ENCODE assay signal across 8 mouse cellular contexts in genomic region chr5:137029273-137029585, GRCm38 (mm10). TPM values are rescaled to one million over a fixed set of nuclear protein-coding genes. Genes with fewer than 3 reads are reported as not detected.
A peak's percentile ranks its signal among the peaks of the same experiment; 100 is the strongest.
DNase-seq lines count a peak whose midpoint lies in the region; ATAC-seq and TF ChIP-seq lines count a peak whose summit lies in the region.
"Had no signal": no experiment of that assay in that cellular context is flagged by ENCODE, and none has a peak within 500 bp of the region (broad histone marks: within the 10 kb centered on the region; RNA-seq: fewer than 3 reads in every experiment).

No protein-coding gene starts in this region.

- H3K4me1 ChIP-seq in forebrain, embryonic 13.5 days = peaks cover 43% of the 10 kb centered on the region
- peaks cover 21% of the 10 kb centered on the region for H3K4me1 ChIP-seq in limb, embryonic 14.5 days (ENCODE audit: control insufficient read depth, insufficient read depth, low read length)

- H3K4me3 ChIP-seq in forebrain, embryonic 13.5 days = peak overlapping the region; percentile 51
- H3K4me3 ChIP-seq in limb, embryonic 14.5 days (replicated peaks; ENCODE audit: low read length) = no peak overlapping the region

- no peak overlapping the region for H3K27ac ChIP-seq in forebrain, embryonic 13.5 days
- H3K27ac ChIP-seq in limb, embryonic 14.5 days (replicated peaks; ENCODE audit: low read depth, low read length) = no peak overlapping the region

- TF ChIP-seq POLR2A in limb, embryonic 14.5 days (IDR thresholded peaks at IDR 0.05; ENCODE audit: borderline replicate concordance, extremely low read depth, insufficient read depth, insufficient read length) = no peak

- peak overlapping the region; percentile 99 for H3K4me2 ChIP-seq in forebrain, embryonic 13.5 days
- 0 out of 2 replicates have a peak overlapping the region, but pooled peaks have one; percentile 56 for H3K4me2 ChIP-seq in limb, embryonic 14.5 days (replicated peaks; ENCODE audit: low read depth, low read length, severe bottlenecking)

- H3K9me3 ChIP-seq in forebrain, embryonic 13.5 days (replicated peaks) = no peaks in the 10 kb centered on the region
- H3K9me3 ChIP-seq in limb, embryonic 14.5 days (ENCODE audit: control insufficient read depth, low read length) = no peaks in the 10 kb centered on the region

- peaks cover 80% of the 10 kb centered on the region for H3K27me3 ChIP-seq in forebrain, embryonic 13.5 days
- H3K27me3 ChIP-seq in limb, embryonic 14.5 days (ENCODE audit: control insufficient read depth, insufficient read depth, low read length) = peaks cover 83% of the 10 kb centered on the region

- no peak for ATAC-seq in forebrain, embryonic 13.5 days
- ATAC-seq in limb, embryonic 14.5 days (ENCODE audit: low FRiP score, low read depth) = no peak
- ATAC-seq in erythroblast, adult 5-6 weeks (replicated peaks; ENCODE audit: low FRiP score, poor library complexity, severe bottlenecking) = no peak

- H3K36me3 ChIP-seq in forebrain, embryonic 13.5 days (ENCODE audit: poor library complexity, severe bottlenecking) = no peaks in the 10 kb centered on the region
- no peaks in the 10 kb centered on the region for H3K36me3 ChIP-seq in limb, embryonic 14.5 days (ENCODE audit: control insufficient read depth, insufficient read depth, low read length)

- under 1% methylated on average over 8 of the region's 8 CpGs for WGBS in forebrain, embryonic 13.5 days
- WGBS in limb, embryonic 14.5 days = 4% methylated on average over 5 of the region's 8 CpGs

- peak; percentile 10 for DNase-seq in thymus, postnatal 14 days
- no peak for DNase-seq in thymus, postnatal 0 days (ENCODE audit: low spot score)
- no peak for DNase-seq in limb, embryonic 14.5 days (ENCODE audit: low spot score)
- no peak for DNase-seq in embryo, embryonic 9.5 days (ENCODE audit: extremely low spot score)
- no peak for DNase-seq in cerebellum, adult 18-20 months

- H3K9ac ChIP-seq in forebrain, embryonic 13.5 days = peak overlapping the region; percentile 56; the same call in 1 of the 2 replicates
- H3K9ac ChIP-seq in limb, embryonic 14.5 days (ENCODE audit: low read depth, low read length, severe bottlenecking) = no peak overlapping the region

RNA-seq across cellular contexts. Expression of gene Vgf, which starts 3.0 kb away (rescaled TPM):
- 0.18 and 0.24 TPM in 2 replicates for polyA plus RNA-seq in thymus, postnatal 0 days (2015; fragmentation: Nextera tagmentation; extraction: Ambion mirVana)
- 0.89 and 1.0 TPM in 2 replicates for polyA plus RNA-seq in forebrain, embryonic 13.5 days (2015; fragmentation: Nextera tagmentation; extraction: Ambion mirVana)
- polyA plus RNA-seq in limb, embryonic 14.5 days (2012; rRNA removed) = 0.08 and 0.21 TPM in 2 replicates
- polyA plus RNA-seq in limb, embryonic 14.5 days (2014; fragmentation: Nextera tagmentation; extraction: Ambion mirVana) = 0.11 TPM in 1 of 2 replicates, not detected in the other
- not detected in 2 replicates for total RNA-seq in erythroblast, adult 5-6 weeks (2015; ENCODE audit: low replicate concordance)
- total RNA-seq in erythroblast, adult 5-6 weeks (2017; ENCODE audit: low replicate concordance) = not detected in 2 replicates

RNA-seq across cellular contexts. Expression of gene Ap1s1, which starts 16.7 kb away (rescaled TPM):
- polyA plus RNA-seq in thymus, postnatal 0 days (2015; fragmentation: Nextera tagmentation; extraction: Ambion mirVana) = 135 and 145 TPM in 2 replicates
- polyA plus RNA-seq in forebrain, embryonic 13.5 days (2015; fragmentation: Nextera tagmentation; extraction: Ambion mirVana) = 252 and 260 TPM in 2 replicates
- 98.3 and 112 TPM in 2 replicates for polyA plus RNA-seq in limb, embryonic 14.5 days (2012; rRNA removed)
- polyA plus RNA-seq in limb, embryonic 14.5 days (2014; fragmentation: Nextera tagmentation; extraction: Ambion mirVana) = 144 and 146 TPM in 2 replicates
- 2.3 and 3.5 TPM in 2 replicates for total RNA-seq in erythroblast, adult 5-6 weeks (2015; ENCODE audit: low replicate concordance)
- total RNA-seq in erythroblast, adult 5-6 weeks (2017; ENCODE audit: low replicate concordance) = 5.2 and 10.3 TPM in 2 replicates

RNA-seq across cellular contexts. Expression of gene Znhit1, which starts 41.4 kb away (rescaled TPM):
- 66.8 and 72.3 TPM in 2 replicates for polyA plus RNA-seq in thymus, postnatal 0 days (2015; fragmentation: Nextera tagmentation; extraction: Ambion mirVana)
- 110 and 113 TPM in 2 replicates for polyA plus RNA-seq in forebrain, embryonic 13.5 days (2015; fragmentation: Nextera tagmentation; extraction: Ambion mirVana)
- polyA plus RNA-seq in limb, embryonic 14.5 days (2012; rRNA removed) = 82.4 and 82.7 TPM in 2 replicates
- polyA plus RNA-seq in limb, embryonic 14.5 days (2014; fragmentation: Nextera tagmentation; extraction: Ambion mirVana) = 105 and 112 TPM in 2 replicates
- total RNA-seq in erythroblast, adult 5-6 weeks (2015; ENCODE audit: low replicate concordance) = 24.4 and 32.2 TPM in 2 replicates
- total RNA-seq in erythroblast, adult 5-6 weeks (2017; ENCODE audit: low replicate concordance) = 15.8 and 17.7 TPM in 2 replicates

RNA-seq across cellular contexts. Expression of gene Plod3, which starts 42.4 kb away (rescaled TPM):
- polyA plus RNA-seq in thymus, postnatal 0 days (2015; fragmentation: Nextera tagmentation; extraction: Ambion mirVana) = 9.4 and 9.9 TPM in 2 replicates
- 25.8 and 28.9 TPM in 2 replicates for polyA plus RNA-seq in forebrain, embryonic 13.5 days (2015; fragmentation: Nextera tagmentation; extraction: Ambion mirVana)
- 114 and 126 TPM in 2 replicates for polyA plus RNA-seq in limb, embryonic 14.5 days (2012; rRNA removed)
- polyA plus RNA-seq in limb, embryonic 14.5 days (2014; fragmentation: Nextera tagmentation; extraction: Ambion mirVana) = 54.0 and 55.1 TPM in 2 replicates
- 19.2 and 23.0 TPM in 2 replicates for total RNA-seq in erythroblast, adult 5-6 weeks (2015; ENCODE audit: low replicate concordance)
- 20.6 and 36.1 TPM in 2 replicates for total RNA-seq in erythroblast, adult 5-6 weeks (2017; ENCODE audit: low replicate concordance)

RNA-seq across cellular contexts. Expression of gene Serpine1, which starts 42.8 kb away (rescaled TPM):
- 0.05 and 0.12 TPM in 2 replicates for polyA plus RNA-seq in thymus, postnatal 0 days (2015; fragmentation: Nextera tagmentation; extraction: Ambion mirVana)
- 0.14 and 0.21 TPM in 2 replicates for polyA plus RNA-seq in forebrain, embryonic 13.5 days (2015; fragmentation: Nextera tagmentation; extraction: Ambion mirVana)
- polyA plus RNA-seq in limb, embryonic 14.5 days (2012; rRNA removed) = 3.9 and 4.5 TPM in 2 replicates
- 0.40 and 0.48 TPM in 2 replicates for polyA plus RNA-seq in limb, embryonic 14.5 days (2014; fragmentation: Nextera tagmentation; extraction: Ambion mirVana)
- 0.21 TPM in 1 of 2 replicates, not detected in the other for total RNA-seq in erythroblast, adult 5-6 weeks (2015; ENCODE audit: low replicate concordance)
- 0.84 TPM in 1 of 2 replicates, not detected in the other for total RNA-seq in erythroblast, adult 5-6 weeks (2017; ENCODE audit: low replicate concordance)
- total RNA-seq: hematopoietic stem cell, adult 5-6 weeks had no signal
